Mouse (Mus musculus): ENCODE measurements around the gene Kat2b. TPM values are rescaled to one million over a fixed set of nuclear protein-coding genes. Genes with fewer than 3 reads are reported as not detected.

Kat2b gene
- 18.3 TPM for polyA plus RNA-seq (2017; shearing (Covaris generic))

GRCm38 (mm10) chr17:53566161-53566918, at the start of gene Kat2b:
TSS of gene Kat2b (plus strand) at chr17:53566861.

GRCm38 (mm10) chr17:53539351-53539750, 27.3 kb upstream of the Kat2b start, which contains the start of gene Pp2d1:
TSS of gene Pp2d1 (minus strand) at chr17:53539451.

GRCm38 (mm10) chr17:53688877-53689802, 122.5 kb downstream of the Kat2b start, which contains the start of gene Sgo1:
TSS of gene Sgo1 (minus strand) at chr17:53689333.

Other genes with a start within 250 kb of the Kat2b start
- gene Efhb, start 103.5 kb upstream of the Kat2b start, polyA plus RNA-seq (2017; shearing (Covaris generic)) = 0.10 TPM
- gene Rab5a, start 87.6 kb upstream of the Kat2b start, polyA plus RNA-seq (2017; shearing (Covaris generic)) = 10.0 TPM
- 1.3 TPM for gene Pp2d1, start 27.4 kb upstream of the Kat2b start, polyA plus RNA-seq (2017; shearing (Covaris generic))
- gene Sgo1, start 122.5 kb downstream of the Kat2b start, polyA plus RNA-seq (2017; shearing (Covaris generic)) = 2.3 TPM

Data from CD4-positive, CD25-positive, alpha-beta regulatory T cell, adult 9 weeks (primary cell).